Mouse (Mus musculus): ENCODE measurements around the gene Tbc1d8b. TPM values are rescaled to one million over a fixed set of nuclear protein-coding genes. Genes with fewer than 3 reads are reported as not detected.

The Tbc1d8b gene
- polyA plus RNA-seq, 2 experiments: 0.14 to 1.3 TPM

- ATAC-seq (ENCODE audit: insufficient read depth): no peak
- 53% methylated on average over 2 of the region's 2 CpGs for WGBS (ENCODE audit: insufficient replicate concordance)
- DNase-seq (ENCODE audit: low read depth in 3 of 3, low spot score in 3 of 3): peak in 1 of 3 experiments; percentile 13
- no peaks in the 10 kb centered on the region for H3K4me1 ChIP-seq (replicated peaks; ENCODE audit: control insufficient read depth in 2 of 2, insufficient read depth in 2 of 2, low read length in 1 of 2)
- no peak overlapping the region for H3K27ac ChIP-seq
- H3K4me2 ChIP-seq (ENCODE audit: low read depth): no peak overlapping the region
- no peaks in the 10 kb centered on the region for H3K36me3 ChIP-seq (replicated peaks; ENCODE audit: control insufficient read depth, insufficient read depth, low read depth)
- no peaks in the 10 kb centered on the region for H3K27me3 ChIP-seq (ENCODE audit: control insufficient read depth, insufficient read depth, low read length)
- H3K9ac ChIP-seq (replicated peaks): no peak overlapping the region
- no peaks in the 10 kb centered on the region for H3K9me3 ChIP-seq (ENCODE audit: control insufficient read depth, low read length)
- TF ChIP-seq CTCF (IDR thresholded peaks at IDR 0.05; ENCODE audit: low read depth) (peak; percentile 46; the same call in 1 of the 2 replicates), EP300 (IDR thresholded peaks at IDR 0.05; ENCODE audit: low read depth) (no peak)
- no peak overlapping the region for H3K4me3 ChIP-seq (ENCODE audit: insufficient read depth in 1 of 2, low read depth in 2 of 2, low read length in 2 of 2)
These were observed 77.8 kb downstream of the Tbc1d8b start for GRCm38 (mm10) chrX:139762546-139762945.

GRCm38 (mm10) chrX:139769975-139770637 lies 85.3 kb downstream of the Tbc1d8b start:
- Histone ChIP-seq H3K36me3 (replicated peaks; ENCODE audit: control insufficient read depth, insufficient read depth, low read depth) (no peaks in the 10 kb centered on the region), H3K27ac (no peak overlapping the region), H3K4me2 (ENCODE audit: low read depth) (no peak overlapping the region), H3K4me3 (ENCODE audit: insufficient read depth in 1 of 2, low read depth in 2 of 2, low read length in 2 of 2) (no peak overlapping the region), H3K9ac (replicated peaks) (no peak overlapping the region), H3K27me3 (ENCODE audit: control insufficient read depth, insufficient read depth, low read length) (no peaks in the 10 kb centered on the region), H3K9me3 (ENCODE audit: control insufficient read depth, low read length) (no peaks in the 10 kb centered on the region), H3K4me1 (replicated peaks; ENCODE audit: control insufficient read depth in 2 of 2, insufficient read depth in 2 of 2, low read length in 1 of 2) (peaks cover 0 to 5% of the 10 kb centered on the region in 2 experiments; a peak in 2 of 4 replicates)
- TF ChIP-seq CTCF (IDR thresholded peaks at IDR 0.05; ENCODE audit: low read depth) (no peak), EP300 (IDR thresholded peaks at IDR 0.05; ENCODE audit: low read depth) (no peak)
- WGBS (ENCODE audit: insufficient replicate concordance): 54% methylated on average over 13 of the region's 13 CpGs
- DNase-seq (ENCODE audit: low read depth in 3 of 3, low spot score in 3 of 3) (no peak), ATAC-seq (ENCODE audit: insufficient read depth) (no peak)

- Histone ChIP-seq H3K4me3 (ENCODE audit: insufficient read depth in 1 of 2, low read depth in 2 of 2, low read length in 2 of 2) (no peak overlapping the region), H3K27me3 (ENCODE audit: control insufficient read depth, insufficient read depth, low read length) (no peaks in the 10 kb centered on the region), H3K36me3 (replicated peaks; ENCODE audit: control insufficient read depth, insufficient read depth, low read depth) (no peaks in the 10 kb centered on the region), H3K27ac (no peak overlapping the region), H3K9ac (replicated peaks) (no peak overlapping the region), H3K4me1 (replicated peaks; ENCODE audit: control insufficient read depth in 2 of 2, insufficient read depth in 2 of 2, low read length in 1 of 2) (peaks cover 0 to 5% of the 10 kb centered on the region in 2 experiments; a peak in 2 of 4 replicates), H3K4me2 (ENCODE audit: low read depth) (peak overlapping the region; percentile 26), H3K9me3 (ENCODE audit: control insufficient read depth, low read length) (no peaks in the 10 kb centered on the region)
- peak; percentile 17 to 38 (median 17) for DNase-seq (ENCODE audit: low read depth in 3 of 3, low spot score in 3 of 3)
- peak; percentile 69 for ATAC-seq (ENCODE audit: insufficient read depth)
- WGBS (ENCODE audit: insufficient replicate concordance): 15% methylated on average over 18 of the region's 18 CpGs
- TF ChIP-seq EP300 (IDR thresholded peaks at IDR 0.05; ENCODE audit: low read depth) (no peak), CTCF (IDR thresholded peaks at IDR 0.05; ENCODE audit: low read depth) (peak; percentile 75)
These were observed 89.7 kb downstream of the Tbc1d8b start for GRCm38 (mm10) chrX:139774309-139775083.

- H3K27ac ChIP-seq: no peak overlapping the region
- no peak overlapping the region for H3K9ac ChIP-seq (replicated peaks)
- H3K4me1 ChIP-seq (replicated peaks; ENCODE audit: control insufficient read depth in 2 of 2, insufficient read depth in 2 of 2, low read length in 1 of 2): peaks cover 0 to 6% of the 10 kb centered on the region in 2 experiments; a peak in 2 of 4 replicates
- H3K9me3 ChIP-seq (ENCODE audit: control insufficient read depth, low read length): no peaks in the 10 kb centered on the region
- no peak overlapping the region for H3K4me3 ChIP-seq (ENCODE audit: insufficient read depth in 1 of 2, low read depth in 2 of 2, low read length in 2 of 2)
- TF ChIP-seq EP300 (IDR thresholded peaks at IDR 0.05; ENCODE audit: low read depth): no peak
- no peak for TF ChIP-seq CTCF (IDR thresholded peaks at IDR 0.05; ENCODE audit: low read depth)
- DNase-seq (ENCODE audit: low read depth in 3 of 3, low spot score in 3 of 3): no peak
- no peaks in the 10 kb centered on the region for H3K27me3 ChIP-seq (ENCODE audit: control insufficient read depth, insufficient read depth, low read length)
- H3K36me3 ChIP-seq (replicated peaks; ENCODE audit: control insufficient read depth, insufficient read depth, low read depth): no peaks in the 10 kb centered on the region
- H3K4me2 ChIP-seq (ENCODE audit: low read depth): no peak overlapping the region
- no peak for ATAC-seq (ENCODE audit: insufficient read depth)
- 62% methylated on average over 7 of the region's 7 CpGs for WGBS (ENCODE audit: insufficient replicate concordance)
These were observed 90.4 kb downstream of the Tbc1d8b start for GRCm38 (mm10) chrX:139775084-139775612.

GRCm38 (mm10) chrX:139777357-139777756 lies 92.6 kb downstream of the Tbc1d8b start:
- TF ChIP-seq CTCF (IDR thresholded peaks at IDR 0.05; ENCODE audit: low read depth): no peak
- TF ChIP-seq EP300 (IDR thresholded peaks at IDR 0.05; ENCODE audit: low read depth): no peak
- no peaks in the 10 kb centered on the region for H3K36me3 ChIP-seq (replicated peaks; ENCODE audit: control insufficient read depth, insufficient read depth, low read depth)
- no peaks in the 10 kb centered on the region for H3K9me3 ChIP-seq (ENCODE audit: control insufficient read depth, low read length)
- H3K9ac ChIP-seq (replicated peaks): no peak overlapping the region
- H3K27me3 ChIP-seq (ENCODE audit: control insufficient read depth, insufficient read depth, low read length): no peaks in the 10 kb centered on the region
- peaks cover 0 to 21% of the 10 kb centered on the region in 2 experiments; a peak in 3 of 4 replicates for H3K4me1 ChIP-seq (replicated peaks; ENCODE audit: control insufficient read depth in 2 of 2, insufficient read depth in 2 of 2, low read length in 1 of 2)
- no peak overlapping the region for H3K4me3 ChIP-seq (ENCODE audit: insufficient read depth in 1 of 2, low read depth in 2 of 2, low read length in 2 of 2)
- WGBS (ENCODE audit: insufficient replicate concordance): 60% methylated on average over 4 of the region's 4 CpGs
- DNase-seq (ENCODE audit: low read depth in 3 of 3, low spot score in 3 of 3) (no peak), ATAC-seq (ENCODE audit: insufficient read depth) (no peak)
- H3K27ac ChIP-seq: no peak overlapping the region
- H3K4me2 ChIP-seq (ENCODE audit: low read depth): no peak overlapping the region
